In genomic region chr2:142399490-142399889, GRCm38 (mm10) we compare ENCODE assay signal across 24 mouse cellular contexts.
DNase-seq lines count a peak whose midpoint lies in the region; ATAC-seq and TF ChIP-seq lines count a peak whose summit lies in the region.
"Had no signal": no experiment of that assay in that cellular context is flagged by ENCODE, and none has a peak within 500 bp of the region (broad histone marks: within the 10 kb centered on the region; RNA-seq: fewer than 3 reads in every experiment).

No protein-coding gene starts in this region.

- TF ChIP-seq CTCF in liver, embryonic 14.5 days (IDR thresholded peaks at IDR 0.05; ENCODE audit: low read depth): no peak

- TF ChIP-seq EP300 in liver, embryonic 14.5 days (IDR thresholded peaks at IDR 0.05; ENCODE audit: low read depth): peak; percentile 82

- no peak overlapping the region for H3K9ac ChIP-seq in liver, embryonic 11.5 days (ENCODE audit: low read depth, low read length)
- H3K9ac ChIP-seq in liver, embryonic 14.5 days (replicated peaks): no peak overlapping the region
- H3K9ac ChIP-seq: forebrain, embryonic 12.5 days; kidney, embryonic 15.5 days; lung, embryonic 15.5 days; midbrain, embryonic 15.5 days; neural tube, embryonic 12.5 days had no signal

- no peaks in the 10 kb centered on the region for H3K27me3 ChIP-seq in liver, embryonic 11.5 days (replicated peaks; ENCODE audit: control insufficient read depth, insufficient read depth, low read length)
- no peaks in the 10 kb centered on the region for H3K27me3 ChIP-seq in liver, embryonic 14.5 days (ENCODE audit: control insufficient read depth, insufficient read depth, low read length)
- H3K27me3 ChIP-seq: forebrain, embryonic 12.5 days; kidney, embryonic 15.5 days; lung, embryonic 15.5 days; midbrain, embryonic 15.5 days; neural tube, embryonic 12.5 days had no signal

- H3K4me3 ChIP-seq in liver, embryonic 11.5 days (ENCODE audit: low read depth, low read length): no peak overlapping the region
- no peak overlapping the region for H3K4me3 ChIP-seq in liver, embryonic 14.5 days (ENCODE audit: insufficient read depth in 1 of 2, low read depth in 2 of 2, low read length in 2 of 2)
- H3K4me3 ChIP-seq: forebrain, embryonic 12.5 days; kidney, embryonic 15.5 days; lung, embryonic 15.5 days; midbrain, embryonic 15.5 days; neural tube, embryonic 12.5 days had no signal

- 29% methylated on average over 1 of the region's 1 CpGs for WGBS in liver, embryonic 11.5 days
- 39% methylated on average over 1 of the region's 1 CpGs for WGBS in liver, embryonic 14.5 days (ENCODE audit: insufficient replicate concordance)

- peak overlapping the region; percentile 33; the same call in 1 of the 2 replicates for H3K4me2 ChIP-seq in liver, embryonic 11.5 days
- H3K4me2 ChIP-seq in liver, embryonic 14.5 days (ENCODE audit: low read depth): peak overlapping the region; percentile 53
- H3K4me2 ChIP-seq: forebrain, embryonic 12.5 days; kidney, embryonic 15.5 days; lung, embryonic 15.5 days; midbrain, embryonic 15.5 days; neural tube, embryonic 12.5 days had no signal

- no peaks in the 10 kb centered on the region for H3K36me3 ChIP-seq in liver, embryonic 11.5 days (ENCODE audit: control insufficient read depth, insufficient read depth, low read length)
- no peaks in the 10 kb centered on the region for H3K36me3 ChIP-seq in liver, embryonic 14.5 days (replicated peaks; ENCODE audit: control insufficient read depth, insufficient read depth, low read depth)
- H3K36me3 ChIP-seq: forebrain, embryonic 12.5 days; kidney, embryonic 15.5 days; lung, embryonic 15.5 days; midbrain, embryonic 15.5 days; neural tube, embryonic 12.5 days had no signal

- peak; percentile 97 for ATAC-seq in liver, embryonic 11.5 days (replicated peaks; ENCODE audit: low FRiP score)
- ATAC-seq in liver, embryonic 14.5 days (ENCODE audit: insufficient read depth): peak; percentile 94
- ATAC-seq: intestine, postnatal 0 days; midbrain, embryonic 15.5 days had no signal

- no peaks in the 10 kb centered on the region for H3K9me3 ChIP-seq in liver, embryonic 11.5 days (ENCODE audit: control insufficient read depth, low read length)
- H3K9me3 ChIP-seq in liver, embryonic 14.5 days (ENCODE audit: control insufficient read depth, low read length): no peaks in the 10 kb centered on the region
- H3K9me3 ChIP-seq: forebrain, embryonic 12.5 days; kidney, embryonic 15.5 days; lung, embryonic 15.5 days; midbrain, embryonic 15.5 days; neural tube, embryonic 12.5 days had no signal

- no peak for DNase-seq in liver, embryonic 11.5 days (ENCODE audit: low spot score)
- DNase-seq in liver: no peak
- DNase-seq in c-Kit-positive CD71-negative TER-119-negative erythroid progenitor cells, embryonic 14.5 days (ENCODE audit: low read depth): peak; percentile 16
- DNase-seq in liver, embryonic 14.5 days (ENCODE audit: low read depth in 3 of 3, low spot score in 3 of 3): peak; percentile 49 to 59 (median 50)
- DNase-seq in frontal cortex, postnatal 36 days (ENCODE audit: low spot score in 2 of 2): no peak
- DNase-seq in urinary bladder, postnatal 25 days (ENCODE audit: low spot score): no peak
- DNase-seq in frontal cortex, postnatal 10 days (ENCODE audit: low spot score in 2 of 2): no peak
- DNase-seq: adrenal gland, postnatal 14 days; cerebellum, adult 11-12 months; cerebellum, postnatal 14 days; gastrocnemius, postnatal 14 days; heart, adult 11 months; heart, postnatal 10 days; kidney, postnatal 36 days; lung, postnatal 4 days; right cerebral cortex, postnatal 25 days; spleen, adult 18-20 months; thymus, postnatal 14 days had no signal

- no peaks in the 10 kb centered on the region for H3K4me1 ChIP-seq in liver, embryonic 11.5 days (replicated peaks; ENCODE audit: control insufficient read depth, insufficient read depth, low read length)
- peaks cover 5 to 7% of the 10 kb centered on the region in 2 experiments for H3K4me1 ChIP-seq in liver, embryonic 14.5 days (replicated peaks; ENCODE audit: control insufficient read depth in 2 of 2, insufficient read depth in 2 of 2, low read length in 1 of 2)
- H3K4me1 ChIP-seq: kidney, embryonic 15.5 days; lung, embryonic 15.5 days; neural tube, embryonic 12.5 days had no signal

- peak overlapping the region; percentile 82 for H3K27ac ChIP-seq in liver, embryonic 11.5 days (ENCODE audit: low read depth, low read length)
- H3K27ac ChIP-seq in liver, embryonic 14.5 days: peak overlapping the region; percentile 66
- H3K27ac ChIP-seq: forebrain, embryonic 12.5 days; kidney, embryonic 15.5 days; lung, embryonic 15.5 days; midbrain, embryonic 15.5 days; neural tube, embryonic 12.5 days had no signal

Comparison
In these comparisons a context has a peak if more than half of its experiments do, and no peak if none do; other contexts are left out.
1. DNase-seq: peak in c-Kit-positive CD71-negative TER-119-negative erythroid progenitor cells, embryonic 14.5 days (single experiment) and liver, embryonic 14.5 days (3 of 3); none in liver, embryonic 11.5 days (single experiment), liver (single experiment), frontal cortex, postnatal 36 days (0 of 2), urinary bladder, postnatal 25 days (single experiment) and frontal cortex, postnatal 10 days (0 of 2).